Mouse (Mus musculus) liver, embryonic 13.5 days (tissue): Measurements from ENCODE around the gene Ppard. TPM values are rescaled to one million over a fixed set of nuclear protein-coding genes. Genes with fewer than 3 reads are reported as not detected.

Source experiments
- ATAC-seq: fragments of 200-750 bp; cut with Nextera tagmentation; 2 replicates; pipeline ENCODE4 v1.8.0; 2017; ENCODE audit warnings: low read depth, mild to moderate bottlenecking, moderate number of reproducible peaks, moderate library complexity
- DNase-seq: peaks from one replicate; pipeline ENCODE4 v3.0.0; 2022
- H3K27ac ChIP-seq: fragments of 300-500 bp; sonication (generic); 2 replicates; pipeline ENCODE4 v1.5.1; 2015; ENCODE audit warnings: moderate library complexity, mild to moderate bottlenecking, inconsistent platforms
- H3K27me3 ChIP-seq: fragments of 300-500 bp; sonication (generic); 2 replicates; pipeline ENCODE4 v1.6.1; 2015; ENCODE audit warnings: mild to moderate bottlenecking, inconsistent platforms
- H3K36me3 ChIP-seq: fragments of 300-500 bp; sonication (generic); 2 replicates; pipeline ENCODE4 v1.6.1; 2015; ENCODE audit warnings: mild to moderate bottlenecking, inconsistent platforms
- H3K4me1 ChIP-seq: fragments of 300-500 bp; sonication (generic); replicated peaks from 2 replicates; pipeline ENCODE4 v1.6.1; 2015; ENCODE audit warnings: inconsistent platforms
- H3K4me2 ChIP-seq: fragments of 300-500 bp; sonication (generic); 2 replicates; pipeline ENCODE4 v1.6.1; 2015; ENCODE audit warnings: inconsistent platforms, mild to moderate bottlenecking, moderate library complexity
- H3K4me3 ChIP-seq: fragments of 300-500 bp; sonication (generic); replicated peaks from 2 replicates; pipeline ENCODE4 v1.5.1; 2015; ENCODE audit warnings: mild to moderate bottlenecking, inconsistent platforms
- H3K9ac ChIP-seq: fragments of 300-500 bp; sonication (generic); 2 replicates; pipeline ENCODE4 v1.6.1; 2015; ENCODE audit warnings: mild to moderate bottlenecking, inconsistent platforms
- H3K9me3 ChIP-seq: fragments of 300-500 bp; sonication (generic); replicated peaks from 2 replicates; pipeline ENCODE4 v1.6.1; 2016; ENCODE audit warnings: inconsistent platforms
- WGBS: fragments of 180-500 bp; shearing (Covaris S2); methylation state at CpG from one replicate; pipeline ENCODE4 v1.1.7; 2015; ENCODE audit not compliant: insufficient replicate concordance; 5-methylcytosine and 5-hydroxymethylcytosine counted together
- polyA plus RNA-seq: library from polyadenylated mRNA; unstranded; fragments of >200 nt; fragmentation: Nextera tagmentation; extraction: Ambion mirVana; gene quantifications from 2 replicates; pipeline ENCODE4 v1.2.1, GENCODE M21; 2015

The Ppard gene
- polyA plus RNA-seq, 1 experiment from 2014 or later, result 1.4 TPM

- H3K4me3 ChIP-seq, result no peak overlapping the region
- DNase-seq (no peak), ATAC-seq (no peak)
- no peaks in the 10 kb centered on the region for H3K9me3 ChIP-seq
- no peak overlapping the region for H3K27ac ChIP-seq
- H3K4me1 ChIP-seq, result peaks cover 73% of the 10 kb centered on the region
- no peaks in the 10 kb centered on the region for H3K27me3 ChIP-seq
- H3K9ac ChIP-seq, result no peak overlapping the region
- 63% methylated on average over 3 of the region's 3 CpGs for WGBS
- H3K36me3 ChIP-seq, result 0 out of 2 replicates have a peak, but pooled peaks cover 2% of the 10 kb centered on the region
- no peak overlapping the region for H3K4me2 ChIP-seq
Measured at GRCm38 (mm10) chr17:28274739-28275138, 42.2 kb downstream of the Ppard start.

DNA sequence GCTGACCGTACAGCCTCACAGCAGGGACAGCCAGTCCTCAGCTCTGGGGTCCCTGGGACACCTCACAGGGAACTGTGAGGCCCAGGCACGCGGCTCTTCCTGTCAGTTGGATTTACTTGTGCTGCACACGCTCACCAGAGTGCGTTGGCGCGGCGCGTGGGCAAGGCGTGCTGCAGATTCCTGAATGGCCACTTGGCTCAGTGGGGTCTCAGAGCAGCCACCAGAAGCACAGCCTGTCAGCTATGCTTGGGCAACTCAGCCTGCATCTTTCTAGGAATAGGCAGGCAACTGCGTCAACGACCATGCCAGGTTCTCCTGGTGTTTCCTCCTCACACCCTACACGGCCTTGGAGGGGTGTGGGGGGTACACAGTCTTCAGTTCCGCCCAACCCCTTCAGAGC lies 44.7 kb downstream of the Ppard start:
- ATAC-seq (no peak), DNase-seq (no peak)
- Histone ChIP-seq H3K4me3 (no peak overlapping the region), H3K9me3 (no peaks in the 10 kb centered on the region), H3K27me3 (no peaks in the 10 kb centered on the region), H3K27ac (0 out of 2 replicates have a peak overlapping the region, but pooled peaks have one; percentile 5), H3K4me1 (peaks cover 72% of the 10 kb centered on the region), H3K9ac (no peak overlapping the region), H3K36me3 (0 out of 2 replicates have a peak, but pooled peaks cover 1% of the 10 kb centered on the region), H3K4me2 (no peak overlapping the region)
- WGBS, result 84% methylated on average over 14 of the region's 14 CpGs

- DNase-seq, result no peak
- peaks cover 70% of the 10 kb centered on the region for H3K4me1 ChIP-seq
- ATAC-seq, result no peak
- H3K9me3 ChIP-seq, result no peaks in the 10 kb centered on the region
- no peaks in the 10 kb centered on the region for H3K27me3 ChIP-seq
- H3K27ac ChIP-seq, result 0 out of 2 replicates have a peak overlapping the region, but pooled peaks have one; percentile 5
- 80% methylated on average over 10 of the region's 10 CpGs for WGBS
- no peak overlapping the region for H3K4me3 ChIP-seq
- no peaks in the 10 kb centered on the region for H3K36me3 ChIP-seq
- H3K9ac ChIP-seq, result no peak overlapping the region
- H3K4me2 ChIP-seq, result no peak overlapping the region
Measured at GRCm38 (mm10) chr17:28277721-28278120, 45.2 kb downstream of the Ppard start.

DNA sequence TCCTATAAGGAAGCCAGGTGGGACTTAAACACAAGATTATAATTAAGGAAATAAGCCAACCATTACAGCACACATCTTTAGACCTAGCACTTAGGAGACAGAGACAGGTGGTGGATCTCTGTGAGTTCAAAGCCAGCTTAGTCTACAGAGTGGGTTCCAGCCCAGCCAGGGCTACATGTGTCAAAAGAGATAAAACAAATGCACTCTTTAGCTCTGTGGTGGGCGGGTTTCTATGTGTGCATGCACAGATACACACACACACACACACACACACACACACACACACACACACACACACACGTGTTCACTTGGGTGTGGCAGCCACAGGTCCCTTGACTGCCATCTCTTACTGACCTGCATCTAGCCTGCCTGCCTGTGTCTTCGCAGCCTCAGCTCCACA lies 45.7 kb downstream of the Ppard start:
- Histone ChIP-seq H3K4me2 (no peak overlapping the region), H3K27me3 (no peaks in the 10 kb centered on the region), H3K9me3 (no peaks in the 10 kb centered on the region), H3K36me3 (no peaks in the 10 kb centered on the region), H3K27ac (no peak overlapping the region), H3K9ac (no peak overlapping the region), H3K4me3 (no peak overlapping the region), H3K4me1 (peaks cover 67% of the 10 kb centered on the region)
- ATAC-seq, result peak; percentile 55
- peak; percentile 22 for DNase-seq
- 37% methylated on average over 3 of the region's 3 CpGs for WGBS

- Histone ChIP-seq H3K9ac (no peak overlapping the region), H3K4me1 (peaks cover 63% of the 10 kb centered on the region), H3K9me3 (no peaks in the 10 kb centered on the region), H3K4me2 (no peak overlapping the region), H3K27me3 (no peaks in the 10 kb centered on the region), H3K4me3 (no peak overlapping the region), H3K27ac (no peak overlapping the region; the same call in 1 of the 2 replicates), H3K36me3 (no peaks in the 10 kb centered on the region)
- 57% methylated on average over 4 of the region's 4 CpGs for WGBS
- DNase-seq, result no peak
- no peak for ATAC-seq
Measured at GRCm38 (mm10) chr17:28279236-28279635, 46.7 kb downstream of the Ppard start.

GRCm38 (mm10) chr17:28279780-28280422 lies 47.4 kb downstream of the Ppard start:
- no peak for ATAC-seq
- no peak for DNase-seq
- H3K27ac ChIP-seq, result no peak overlapping the region
- peaks cover 63% of the 10 kb centered on the region for H3K4me1 ChIP-seq
- WGBS, result 77% methylated on average over 15 of the region's 15 CpGs
- H3K36me3 ChIP-seq, result no peaks in the 10 kb centered on the region
- H3K4me3 ChIP-seq, result no peak overlapping the region
- no peak overlapping the region for H3K9ac ChIP-seq
- H3K27me3 ChIP-seq, result no peaks in the 10 kb centered on the region
- H3K4me2 ChIP-seq, result no peak overlapping the region
- no peaks in the 10 kb centered on the region for H3K9me3 ChIP-seq

- Histone ChIP-seq H3K27me3 (no peaks in the 10 kb centered on the region), H3K4me1 (peaks cover 62% of the 10 kb centered on the region)
- no peak for DNase-seq
Measured at GRCm38 (mm10) chr17:28280423-28280800, 47.9 kb downstream of the Ppard start.

DNA sequence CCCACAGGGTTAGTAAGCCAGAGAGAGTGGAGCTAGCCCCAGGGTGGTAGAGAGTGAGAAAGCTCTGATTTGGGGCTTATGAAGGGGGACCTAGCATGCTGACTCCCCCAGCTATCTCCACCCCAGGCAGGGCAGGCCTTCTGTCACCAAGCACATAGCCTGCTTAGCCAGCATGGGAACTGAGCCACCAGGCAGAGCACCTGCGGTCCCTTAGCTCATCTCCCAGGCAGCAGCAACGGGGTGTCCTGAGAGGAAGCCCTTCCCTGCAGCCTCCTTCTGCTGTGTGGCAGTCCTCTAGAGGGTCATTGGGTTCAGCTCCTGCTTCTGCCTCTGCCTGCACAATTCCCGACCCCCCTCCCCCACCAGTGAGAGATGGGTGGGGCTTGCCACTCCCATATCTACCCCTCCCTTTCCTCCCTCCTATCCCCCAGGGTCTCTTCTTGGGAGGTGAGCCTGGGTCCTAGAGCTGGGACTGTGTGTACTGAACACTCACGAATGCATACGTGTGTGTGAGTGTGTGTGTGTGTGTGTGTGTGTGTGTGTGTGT lies 48.4 kb downstream of the Ppard start:
- no peaks in the 10 kb centered on the region for H3K9me3 ChIP-seq
- H3K36me3 ChIP-seq, result no peaks in the 10 kb centered on the region
- DNase-seq (no peak), ATAC-seq (no peak)
- H3K27me3 ChIP-seq, result no peaks in the 10 kb centered on the region
- 57% methylated on average over 5 of the region's 5 CpGs for WGBS
- no peak overlapping the region for H3K9ac ChIP-seq
- H3K4me1 ChIP-seq, result peaks cover 58% of the 10 kb centered on the region
- H3K4me2 ChIP-seq, result no peak overlapping the region
- H3K27ac ChIP-seq, result no peak overlapping the region
- H3K4me3 ChIP-seq, result no peak overlapping the region

More at GRCm38 (mm10) chr17:28280423-28280800, 47.9 kb downstream of the Ppard start:
- Histone ChIP-seq H3K9me3 (no peaks in the 10 kb centered on the region), H3K4me2 (no peak overlapping the region), H3K27ac (no peak overlapping the region), H3K9ac (no peak overlapping the region), H3K36me3 (no peaks in the 10 kb centered on the region), H3K4me3 (no peak overlapping the region)
- no peak for ATAC-seq
- 64% methylated on average over 7 of the region's 7 CpGs for WGBS

GRCm38 (mm10) chr17:28281866-28282441 lies 49.5 kb downstream of the Ppard start:
- WGBS, result 72% methylated on average over 7 of the region's 7 CpGs
- Histone ChIP-seq H3K36me3 (0 out of 2 replicates have a peak, but pooled peaks cover 4% of the 10 kb centered on the region), H3K4me2 (no peak overlapping the region), H3K9ac (no peak overlapping the region), H3K27me3 (no peaks in the 10 kb centered on the region), H3K4me1 (peaks cover 62% of the 10 kb centered on the region), H3K9me3 (no peaks in the 10 kb centered on the region), H3K4me3 (no peak overlapping the region), H3K27ac (no peak overlapping the region)
- DNase-seq (no peak), ATAC-seq (no peak)

DNA sequence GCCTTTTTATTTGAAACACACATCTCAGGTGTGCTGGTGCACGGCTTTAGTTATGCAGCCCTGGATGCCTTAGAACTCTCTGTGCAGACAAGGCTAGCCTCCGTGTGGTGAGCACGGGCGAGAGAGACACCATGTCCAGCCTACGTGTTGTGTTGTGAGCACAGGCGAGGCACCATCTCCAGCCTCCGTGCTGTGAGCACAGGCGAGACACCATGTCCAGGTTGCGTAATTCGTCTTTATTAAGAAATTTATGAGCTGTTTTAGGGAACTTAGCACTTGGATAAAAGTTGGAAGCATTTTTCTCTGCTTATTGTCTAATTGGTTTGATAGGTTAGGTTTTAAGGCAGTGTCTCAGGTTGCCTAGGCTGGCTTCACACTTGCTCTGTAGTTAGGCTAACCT lies 50.7 kb downstream of the Ppard start:
- H3K9ac ChIP-seq, result no peak overlapping the region
- no peak overlapping the region for H3K4me3 ChIP-seq
- H3K9me3 ChIP-seq, result no peaks in the 10 kb centered on the region
- WGBS, result 82% methylated on average over 10 of the region's 10 CpGs
- H3K27me3 ChIP-seq, result no peaks in the 10 kb centered on the region
- ATAC-seq, result no peak
- no peak for DNase-seq
- no peak overlapping the region for H3K4me2 ChIP-seq
- peaks cover 54% of the 10 kb centered on the region for H3K4me1 ChIP-seq
- no peak overlapping the region for H3K27ac ChIP-seq
- 0 out of 2 replicates have a peak, but pooled peaks cover 8% of the 10 kb centered on the region for H3K36me3 ChIP-seq

DNA sequence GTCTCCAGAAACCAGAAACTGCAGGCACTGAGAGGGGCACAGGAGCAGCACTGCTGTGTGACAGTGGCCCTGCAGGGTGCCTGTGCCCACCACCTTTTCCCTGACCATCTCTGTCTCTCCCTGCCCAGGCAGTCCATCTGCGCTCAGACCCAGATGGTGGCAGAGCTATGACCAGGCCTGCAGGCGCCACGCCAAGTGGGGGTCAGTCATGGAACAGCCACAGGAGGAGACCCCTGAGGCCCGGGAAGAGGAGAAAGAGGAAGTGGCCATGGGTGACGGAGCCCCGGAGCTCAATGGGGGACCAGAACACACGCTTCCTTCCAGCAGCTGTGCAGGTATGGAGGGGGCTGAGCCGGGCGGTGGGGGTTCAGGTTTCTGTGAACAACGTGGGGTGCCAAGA lies 53.6 kb downstream of the Ppard start:
- no peaks in the 10 kb centered on the region for H3K27me3 ChIP-seq
- no peak overlapping the region for H3K9ac ChIP-seq
- H3K27ac ChIP-seq, result no peak overlapping the region
- DNase-seq (no peak), ATAC-seq (no peak)
- H3K4me1 ChIP-seq, result peaks cover 39% of the 10 kb centered on the region
- 56% methylated on average over 10 of the region's 10 CpGs for WGBS
- no peak overlapping the region for H3K4me2 ChIP-seq
- H3K36me3 ChIP-seq, result peaks cover 10% of the 10 kb centered on the region; the same call in 1 of the 2 replicates
- H3K9me3 ChIP-seq, result no peaks in the 10 kb centered on the region
- H3K4me3 ChIP-seq, result no peak overlapping the region
